Mouse (Mus musculus): Measurements from ENCODE around the gene Prph2.

Prph2 gene

GRCm38 (mm10) chr17:46890843-46891594 is 19.2 kb upstream of the Prph2 start:
- no peak for DNase-seq (ENCODE audit: low read depth, low spot score)

- DNase-seq (ENCODE audit: low read depth, low spot score): no peak
These were observed 14.8 kb upstream of the Prph2 start for GRCm38 (mm10) chr17:46895426-46895825.

- no peak for DNase-seq (ENCODE audit: low read depth, low spot score)
These were observed 12.9 kb upstream of the Prph2 start for GRCm38 (mm10) chr17:46897221-46897950.

DNA sequence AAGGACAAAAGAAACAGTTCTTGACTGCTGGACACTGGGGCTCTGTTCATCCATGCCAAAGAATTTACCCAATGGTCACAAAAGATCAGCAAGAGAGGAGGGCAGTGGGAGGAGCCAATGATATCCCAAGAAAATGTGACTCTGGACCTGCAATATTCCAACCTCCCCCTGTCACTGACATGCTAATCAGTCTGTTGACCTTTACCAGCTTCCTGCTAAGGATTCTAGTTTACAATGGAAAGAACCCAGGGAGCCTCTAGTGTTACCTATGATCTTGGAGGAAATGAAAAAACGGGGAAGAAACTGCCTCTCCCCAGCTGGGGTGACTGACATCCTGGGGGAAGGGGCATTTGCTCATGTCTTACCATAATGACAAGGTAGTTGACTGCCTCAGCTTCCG is 9.3 kb upstream of the Prph2 start:
- no peak for DNase-seq (ENCODE audit: low read depth, low spot score)

DNA sequence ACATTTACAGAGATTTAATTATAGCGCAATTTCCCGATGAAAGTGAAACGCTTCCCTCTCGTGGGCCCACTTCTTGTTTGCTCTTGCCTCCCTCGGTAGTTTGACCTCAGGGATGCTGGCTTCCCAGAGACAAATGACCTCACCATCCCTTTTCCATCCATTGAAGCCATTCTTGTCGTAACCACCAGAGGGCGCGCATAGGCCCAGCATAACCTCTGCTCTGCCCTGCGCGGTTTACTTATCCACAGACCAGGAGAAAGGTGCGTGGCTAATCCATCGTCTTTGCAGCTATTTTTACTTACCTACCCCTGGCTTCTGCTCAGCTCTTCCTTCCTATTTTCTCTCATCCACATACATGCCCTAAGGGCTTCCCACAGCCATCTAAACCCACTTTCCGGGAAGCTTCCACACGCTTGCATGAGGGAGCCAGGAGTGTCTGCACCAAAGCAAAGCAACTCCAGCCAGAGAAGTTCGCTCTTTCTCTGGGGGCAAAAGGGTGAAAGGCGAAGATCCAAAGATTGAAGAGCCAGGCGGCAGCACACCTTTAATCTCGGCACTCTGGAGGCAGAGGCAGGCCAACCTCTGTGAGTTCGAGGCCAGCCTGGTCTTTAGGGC is 6.3 kb upstream of the Prph2 start:
- peak; percentile 70 for DNase-seq (ENCODE audit: low read depth, low spot score)

- no peak for DNase-seq (ENCODE audit: low read depth, low spot score)
These were observed 2.1 kb downstream of the Prph2 start for GRCm38 (mm10) chr17:46912331-46912730.

GRCm38 (mm10) chr17:46915129-46915528 is 4.9 kb downstream of the Prph2 start:
- DNase-seq (ENCODE audit: low read depth, low spot score): no peak

DNA sequence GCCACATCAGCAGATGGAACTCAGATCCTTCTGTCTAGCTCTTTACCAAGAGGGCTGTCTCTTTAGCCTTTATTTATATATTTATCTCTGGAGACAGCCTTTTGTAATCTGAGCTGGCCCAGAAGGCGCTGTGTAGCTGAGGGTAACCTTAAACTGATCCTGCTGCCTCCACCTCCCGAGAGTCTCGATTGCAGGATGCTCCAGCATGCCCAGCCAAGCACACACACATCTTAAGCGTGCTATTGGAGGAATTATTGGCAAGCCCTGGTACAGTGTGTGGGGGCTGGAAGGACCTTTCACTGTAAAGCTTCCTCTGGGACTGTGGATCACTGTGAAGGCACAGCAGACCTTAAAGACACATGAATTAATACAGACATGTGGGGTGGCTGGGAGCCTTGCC is 8.7 kb downstream of the Prph2 start:
- no peak for DNase-seq (ENCODE audit: low read depth, low spot score)

DNA sequence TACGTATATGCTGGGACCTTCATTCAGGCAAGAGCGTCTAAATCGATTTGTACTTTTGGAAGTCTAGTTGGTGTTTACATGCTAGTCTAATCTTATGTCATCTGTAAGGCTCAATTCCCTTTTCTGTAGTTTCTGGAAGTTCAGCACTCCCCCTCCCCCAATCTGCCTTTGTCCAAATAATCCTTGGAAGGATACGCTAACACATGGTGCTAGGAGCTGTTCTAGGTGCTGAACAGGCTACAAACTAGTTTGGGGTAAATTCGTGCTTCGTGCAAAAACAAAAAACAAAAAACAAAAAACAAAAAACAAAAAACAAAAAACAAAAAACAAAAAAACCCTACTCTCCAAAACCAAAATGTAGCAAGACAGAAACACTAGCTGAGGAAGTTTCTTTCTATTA is 10.6 kb downstream of the Prph2 start:
- no peak for DNase-seq (ENCODE audit: low read depth, low spot score)

- DNase-seq (ENCODE audit: low read depth, low spot score): no peak
These were observed 15.9 kb downstream of the Prph2 start for GRCm38 (mm10) chr17:46926192-46926591.

DNA sequence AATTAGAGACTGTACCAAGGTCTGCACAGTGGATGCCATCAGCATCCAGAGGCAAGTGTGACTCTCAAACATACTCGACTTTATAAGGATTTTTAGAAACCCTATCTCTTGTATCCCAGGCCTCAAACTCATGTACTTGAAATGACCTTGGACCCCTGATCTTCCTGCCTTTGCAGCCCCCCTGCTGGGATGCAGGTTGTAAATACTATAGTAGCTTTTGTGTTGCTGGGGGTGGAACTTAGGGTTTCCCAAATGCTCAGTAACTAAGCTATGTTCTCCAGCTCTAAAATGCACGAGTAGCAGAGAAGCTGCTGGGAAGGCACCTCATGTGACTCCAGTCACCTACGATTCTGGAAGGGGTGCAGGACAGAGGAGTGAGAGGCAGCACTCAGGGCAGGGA is 16.7 kb downstream of the Prph2 start:
- peak; percentile 43 for DNase-seq (ENCODE audit: low read depth, low spot score)

DNA sequence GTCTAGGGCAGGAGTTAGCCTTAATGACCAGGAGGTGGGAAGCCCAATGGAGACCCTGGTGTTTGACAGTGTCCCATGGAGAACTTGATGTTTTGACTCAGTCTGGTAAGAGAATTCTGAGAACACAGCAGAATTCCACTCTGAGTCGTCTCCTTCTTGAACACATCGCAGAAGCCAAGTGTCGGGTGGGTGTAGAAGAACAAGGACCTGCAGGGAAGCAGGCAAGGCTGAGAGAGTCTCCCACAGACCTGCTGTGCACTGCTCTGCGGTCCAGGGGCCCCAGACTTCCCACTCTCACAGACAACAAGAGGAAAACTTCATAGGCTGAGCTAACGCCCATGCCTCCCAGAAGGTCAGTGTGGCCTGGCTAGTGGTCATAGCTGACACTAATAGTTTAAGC is 17.5 kb downstream of the Prph2 start:
- no peak for DNase-seq (ENCODE audit: low read depth, low spot score)

GRCm38 (mm10) chr17:46929277-46929676 is 19.0 kb downstream of the Prph2 start:
- no peak for DNase-seq (ENCODE audit: low read depth, low spot score)

DNA sequence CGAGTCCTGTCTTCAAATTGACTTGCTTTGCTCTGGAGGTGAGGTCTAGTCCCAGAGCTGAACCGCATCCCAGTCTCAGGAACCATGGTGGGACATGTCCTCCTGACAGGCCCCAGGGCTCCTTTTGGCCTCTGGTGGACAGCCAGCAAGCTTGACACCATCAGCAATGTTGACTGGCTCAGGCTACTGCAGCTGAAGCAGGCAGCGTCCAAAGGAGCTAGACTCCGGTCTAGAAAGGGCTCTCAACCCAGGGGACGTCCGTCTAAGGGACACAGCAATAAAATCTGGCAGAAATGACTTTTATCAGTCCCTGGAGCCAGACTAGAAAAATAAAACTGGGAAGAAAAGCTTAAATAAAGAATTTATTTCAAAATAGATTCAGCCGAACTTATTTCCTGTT is 19.6 kb downstream of the Prph2 start:
- no peak for DNase-seq (ENCODE audit: low read depth, low spot score)

DNA sequence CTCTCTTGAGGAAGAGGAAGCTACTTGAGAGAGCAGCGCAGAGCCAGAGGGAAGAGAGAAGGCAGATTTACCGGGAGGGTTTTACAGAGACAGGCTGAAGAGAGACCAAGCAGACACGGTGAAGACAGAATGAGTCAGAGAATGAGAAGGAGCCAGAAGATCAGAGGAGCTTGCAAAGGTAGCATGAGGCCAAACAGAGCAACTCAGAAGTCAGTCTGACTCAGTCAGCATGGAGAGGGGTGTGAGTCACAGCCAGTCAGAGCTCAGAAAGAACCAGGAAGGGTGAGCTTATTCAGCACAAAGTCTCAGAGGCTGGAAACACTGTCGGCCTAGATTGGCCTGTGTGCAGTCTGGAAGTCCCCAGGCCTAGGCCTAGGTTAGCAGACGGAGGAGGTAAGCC is 22.7 kb downstream of the Prph2 start:
- no peak for DNase-seq (ENCODE audit: low read depth, low spot score)

- peak; percentile 38 for DNase-seq (ENCODE audit: low read depth, low spot score)
These were observed 23.5 kb downstream of the Prph2 start for GRCm38 (mm10) chr17:46933557-46934348.

DNA sequence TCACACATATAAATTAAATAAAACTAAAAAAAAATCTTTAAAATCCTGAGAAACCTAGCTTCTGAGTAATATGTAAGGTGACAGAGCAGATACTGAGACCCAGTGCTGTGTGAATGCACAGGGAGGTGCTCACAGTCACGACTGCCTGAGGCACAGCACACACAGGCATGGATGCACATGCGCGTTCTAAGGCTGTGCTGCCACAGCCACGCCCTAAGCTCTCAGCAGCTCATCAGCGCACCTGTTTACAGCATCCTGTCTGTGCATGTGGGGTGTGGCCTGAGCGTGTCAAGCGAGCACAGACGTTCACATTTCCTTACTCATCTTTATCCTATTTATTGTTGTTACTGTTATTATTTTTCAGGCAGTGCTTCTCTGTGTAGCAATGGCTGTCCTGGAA is 30.2 kb downstream of the Prph2 start:
- no peak for DNase-seq (ENCODE audit: low read depth, low spot score)

DNA sequence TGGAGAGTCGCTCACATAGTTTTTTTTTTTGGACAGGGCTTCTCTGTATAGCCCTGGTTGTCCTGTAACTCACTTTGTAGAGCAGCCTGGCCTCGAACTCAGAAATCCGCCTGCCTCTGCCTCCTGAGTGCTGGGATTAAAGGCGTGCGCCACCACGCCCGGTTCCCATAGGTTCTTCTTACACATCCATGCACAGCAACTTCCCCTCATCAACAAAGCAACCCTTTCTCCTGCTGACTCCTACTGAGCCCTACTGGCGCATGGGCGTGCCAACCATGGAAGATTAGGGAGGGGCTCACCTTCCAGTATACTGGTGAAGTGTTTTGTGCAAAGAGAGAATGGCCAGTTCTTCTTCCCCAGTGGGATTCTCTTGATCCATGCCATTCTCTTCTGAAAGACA is 32.2 kb downstream of the Prph2 start:
- DNase-seq (ENCODE audit: low read depth, low spot score): no peak

GRCm38 (mm10) chr17:46946276-46946675 is 36.0 kb downstream of the Prph2 start:
- no peak for DNase-seq (ENCODE audit: low read depth, low spot score)

DNA sequence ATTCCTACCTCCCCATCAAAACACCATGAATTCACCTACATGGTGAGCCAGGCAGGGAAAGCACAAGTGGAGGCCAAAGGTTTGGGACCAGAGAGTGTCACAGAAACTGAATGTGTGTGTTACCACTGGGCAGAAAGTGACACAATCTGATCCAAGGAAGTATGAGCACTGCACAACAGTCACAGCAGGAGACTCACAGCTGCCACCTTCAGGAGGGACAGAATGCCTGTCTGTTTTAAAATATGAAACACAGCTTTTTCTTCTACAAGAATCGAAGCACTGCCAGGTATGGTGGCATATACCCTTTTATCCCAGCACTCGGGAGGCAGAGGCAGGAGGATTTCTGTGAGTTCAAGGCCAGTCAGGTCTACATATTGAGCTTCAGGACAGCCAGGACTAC is 47.8 kb downstream of the Prph2 start:
- DNase-seq (ENCODE audit: low read depth, low spot score): no peak

GRCm38 (mm10) chr17:46960216-46960615 is 50.0 kb downstream of the Prph2 start:
- DNase-seq (ENCODE audit: low read depth, low spot score): no peak

GRCm38 (mm10) chr17:46962153-46962552 is 51.9 kb downstream of the Prph2 start:
- DNase-seq (ENCODE audit: low read depth, low spot score): no peak
